18 mouse cellular contexts compared by ENCODE assay signal in genomic region chr1:34052422-34052821, GRCm38 (mm10).
DNase-seq lines count a peak whose midpoint lies in the region; ATAC-seq and TF ChIP-seq lines count a peak whose summit lies in the region.
"Had no signal": no experiment of that assay in that cellular context is flagged by ENCODE, and none has a peak within 500 bp of the region (broad histone marks: within the 10 kb centered on the region; RNA-seq: fewer than 3 reads in every experiment).

No protein-coding gene starts in this region.

- TF ChIP-seq CTCF in liver, embryonic 14.5 days (IDR thresholded peaks at IDR 0.05; ENCODE audit: low read depth) = no peak

- H3K4me3 ChIP-seq in heart, embryonic 12.5 days = no peak overlapping the region
- no peak overlapping the region for H3K4me3 ChIP-seq in liver, embryonic 14.5 days (ENCODE audit: insufficient read depth in 1 of 2, low read depth in 2 of 2, low read length in 2 of 2)
- H3K4me3 ChIP-seq in embryonic facial prominence, embryonic 14.5 days (ENCODE audit: low read depth, low read length) = no peak overlapping the region
- H3K4me3 ChIP-seq in limb, embryonic 12.5 days (replicated peaks) = no peak overlapping the region
- no peak overlapping the region for H3K4me3 ChIP-seq in forebrain, embryonic 14.5 days (ENCODE audit: low read depth, low read length)
- H3K4me3 ChIP-seq: kidney, embryonic 15.5 days; midbrain, embryonic 13.5 days; myocyte had no signal

- H3K27me3 ChIP-seq in heart, embryonic 12.5 days (replicated peaks) = no peaks in the 10 kb centered on the region
- no peaks in the 10 kb centered on the region for H3K27me3 ChIP-seq in liver, embryonic 14.5 days (ENCODE audit: control insufficient read depth, insufficient read depth, low read length)
- no peaks in the 10 kb centered on the region for H3K27me3 ChIP-seq in embryonic facial prominence, embryonic 14.5 days (replicated peaks; ENCODE audit: control insufficient read depth, insufficient read depth, low read length)
- no peaks in the 10 kb centered on the region for H3K27me3 ChIP-seq in limb, embryonic 12.5 days
- H3K27me3 ChIP-seq in forebrain, embryonic 14.5 days (replicated peaks; ENCODE audit: control insufficient read depth, insufficient read depth, low read length) = no peaks in the 10 kb centered on the region
- H3K27me3 ChIP-seq: kidney, embryonic 15.5 days; midbrain, embryonic 13.5 days had no signal

- no peak for ATAC-seq in heart, embryonic 12.5 days (ENCODE audit: insufficient number of reproducible peaks, low FRiP score)
- 0 out of 2 replicates have a peak, but pooled peaks have one; percentile 8 for ATAC-seq in liver, embryonic 14.5 days (ENCODE audit: insufficient read depth)
- ATAC-seq in embryonic facial prominence, embryonic 14.5 days (ENCODE audit: low read depth) = no peak
- ATAC-seq in limb, embryonic 12.5 days (ENCODE audit: insufficient number of reproducible peaks, insufficient read depth, low FRiP score, low TSS enrichment, low read depth) = no peak
- ATAC-seq in forebrain, embryonic 14.5 days = no peak
- ATAC-seq: inflammation-experienced regulatory T-cells, adult 6 months; midbrain, embryonic 13.5 days had no signal

- H3K27ac ChIP-seq in heart, embryonic 12.5 days (ENCODE audit: poor library complexity, severe bottlenecking) = 0 out of 2 replicates have a peak overlapping the region, but pooled peaks have one; percentile 33
- H3K27ac ChIP-seq in liver, embryonic 14.5 days = no peak overlapping the region
- H3K27ac ChIP-seq in embryonic facial prominence, embryonic 14.5 days (replicated peaks; ENCODE audit: low read depth, low read length) = no peak overlapping the region; the same call in 1 of the 2 replicates
- H3K27ac ChIP-seq in limb, embryonic 12.5 days = peak overlapping the region; percentile 64
- H3K27ac ChIP-seq in forebrain, embryonic 14.5 days (ENCODE audit: low read depth, low read length) = no peak overlapping the region
- H3K27ac ChIP-seq: kidney, embryonic 15.5 days; macrophage; midbrain, embryonic 13.5 days had no signal

- peaks cover 43% of the 10 kb centered on the region for H3K4me1 ChIP-seq in heart, embryonic 12.5 days (replicated peaks)
- H3K4me1 ChIP-seq in liver, embryonic 14.5 days (replicated peaks; ENCODE audit: control insufficient read depth in 2 of 2, insufficient read depth in 2 of 2, low read length in 1 of 2) = peaks cover 0 to 2% of the 10 kb centered on the region in 2 experiments; a peak in 1 of 4 replicates
- peaks cover 6% of the 10 kb centered on the region; the same call in 1 of the 2 replicates for H3K4me1 ChIP-seq in embryonic facial prominence, embryonic 14.5 days (ENCODE audit: control insufficient read depth, insufficient read depth, low read length)
- peaks cover 16% of the 10 kb centered on the region; the same call in 1 of the 2 replicates for H3K4me1 ChIP-seq in limb, embryonic 12.5 days (replicated peaks)
- 0 out of 2 replicates have a peak, but pooled peaks cover 8% of the 10 kb centered on the region for H3K4me1 ChIP-seq in forebrain, embryonic 14.5 days (ENCODE audit: control insufficient read depth, insufficient read depth, low read length)

- DNase-seq in heart, adult 18-20 months = no peak
- DNase-seq in liver, embryonic 14.5 days (ENCODE audit: low read depth in 3 of 3, low spot score in 3 of 3) = peak in 2 of 3 experiments; percentile 3
- no peak for DNase-seq in liver
- no peak for DNase-seq in embryonic facial prominence, embryonic 14.5 days (ENCODE audit: low spot score)
- no peak for DNase-seq in forebrain, embryonic 14.5 days (ENCODE audit: low spot score)
- DNase-seq: cerebellum, adult 9-11 months; gastrocnemius, postnatal 10 days; layer of hippocampus, postnatal 36 days; lung, embryonic 14.5 days; right cerebral cortex, adult 18-20 months; thymus, postnatal 4 days had no signal

- H3K36me3 ChIP-seq in heart, embryonic 12.5 days = no peaks in the 10 kb centered on the region
- no peaks in the 10 kb centered on the region for H3K36me3 ChIP-seq in liver, embryonic 14.5 days (replicated peaks; ENCODE audit: control insufficient read depth, insufficient read depth, low read depth)
- no peaks in the 10 kb centered on the region for H3K36me3 ChIP-seq in embryonic facial prominence, embryonic 14.5 days (ENCODE audit: control insufficient read depth, insufficient read depth, low read length)
- H3K36me3 ChIP-seq in limb, embryonic 12.5 days = no peaks in the 10 kb centered on the region
- no peaks in the 10 kb centered on the region for H3K36me3 ChIP-seq in forebrain, embryonic 14.5 days (ENCODE audit: control insufficient read depth, insufficient read depth, low read length)
- H3K36me3 ChIP-seq: kidney, embryonic 15.5 days; midbrain, embryonic 13.5 days had no signal

- no peak overlapping the region for H3K9ac ChIP-seq in heart, embryonic 12.5 days
- H3K9ac ChIP-seq in liver, embryonic 14.5 days (replicated peaks) = no peak overlapping the region
- H3K9ac ChIP-seq in embryonic facial prominence, embryonic 14.5 days (ENCODE audit: low read depth, low read length) = no peak overlapping the region
- no peak overlapping the region for H3K9ac ChIP-seq in limb, embryonic 12.5 days (replicated peaks)
- H3K9ac ChIP-seq in forebrain, embryonic 14.5 days (ENCODE audit: low read length) = no peak overlapping the region
- H3K9ac ChIP-seq: kidney, embryonic 15.5 days; lung, embryonic 14.5 days; midbrain, embryonic 13.5 days had no signal

- WGBS in heart, embryonic 12.5 days = 53% methylated on average over 5 of the region's 5 CpGs
- WGBS in liver, embryonic 14.5 days (ENCODE audit: insufficient replicate concordance) = 69% methylated on average over 5 of the region's 5 CpGs
- WGBS in embryonic facial prominence, embryonic 14.5 days = 28% methylated on average over 5 of the region's 5 CpGs
- WGBS in limb, embryonic 12.5 days = 44% methylated on average over 5 of the region's 5 CpGs
- WGBS in forebrain, embryonic 14.5 days = 37% methylated on average over 5 of the region's 5 CpGs

- no peak for TF ChIP-seq EP300 in liver, embryonic 14.5 days (IDR thresholded peaks at IDR 0.05; ENCODE audit: low read depth)

- H3K4me2 ChIP-seq in heart, embryonic 12.5 days = peak overlapping the region; percentile 36
- no peak overlapping the region for H3K4me2 ChIP-seq in liver, embryonic 14.5 days (ENCODE audit: low read depth)
- 0 out of 2 replicates have a peak overlapping the region, but pooled peaks have one; percentile 7 for H3K4me2 ChIP-seq in embryonic facial prominence, embryonic 14.5 days (ENCODE audit: low read depth, low read length)
- H3K4me2 ChIP-seq in limb, embryonic 12.5 days = no peak overlapping the region
- no peak overlapping the region for H3K4me2 ChIP-seq in forebrain, embryonic 14.5 days (ENCODE audit: low read length)
- H3K4me2 ChIP-seq: kidney, embryonic 15.5 days; lung, embryonic 14.5 days; midbrain, embryonic 13.5 days had no signal

- H3K9me3 ChIP-seq in heart, embryonic 12.5 days (replicated peaks) = no peaks in the 10 kb centered on the region; the same call in 1 of the 2 replicates
- no peaks in the 10 kb centered on the region for H3K9me3 ChIP-seq in liver, embryonic 14.5 days (ENCODE audit: control insufficient read depth, low read length)
- H3K9me3 ChIP-seq in embryonic facial prominence, embryonic 14.5 days (ENCODE audit: control insufficient read depth, low read length) = no peaks in the 10 kb centered on the region
- H3K9me3 ChIP-seq in limb, embryonic 12.5 days = no peaks in the 10 kb centered on the region
- no peaks in the 10 kb centered on the region for H3K9me3 ChIP-seq in forebrain, embryonic 14.5 days (replicated peaks; ENCODE audit: control insufficient read depth, low read length)
- H3K9me3 ChIP-seq: kidney, embryonic 15.5 days; midbrain, embryonic 13.5 days had no signal

Comparison
In these comparisons a context has a peak if more than half of its experiments do, and no peak if none do; other contexts are left out.
1. DNase-seq: peak in liver, embryonic 14.5 days (2 of 3); none in heart, adult 18-20 months (0 of 2), liver (single experiment), embryonic facial prominence, embryonic 14.5 days (single experiment) and forebrain, embryonic 14.5 days (single experiment).
2. H3K27ac ChIP-seq: peak in heart, embryonic 12.5 days (single experiment) and limb, embryonic 12.5 days (single experiment); none in liver, embryonic 14.5 days (single experiment), embryonic facial prominence, embryonic 14.5 days (single experiment) and forebrain, embryonic 14.5 days (single experiment).
3. H3K4me2 ChIP-seq: peak in heart, embryonic 12.5 days (single experiment) and embryonic facial prominence, embryonic 14.5 days (single experiment); none in liver, embryonic 14.5 days (single experiment), limb, embryonic 12.5 days (single experiment) and forebrain, embryonic 14.5 days (single experiment).